8 mouse cellular contexts compared by ENCODE assay signal in genomic region chr7:38271859-38272258, GRCm38 (mm10). TPM values are rescaled to one million over a fixed set of nuclear protein-coding genes. Genes with fewer than 3 reads are reported as not detected.
DNase-seq lines count a peak whose midpoint lies in the region; ATAC-seq lines count a peak whose summit lies in the region.

No protein-coding gene starts in this region.

- 7% methylated on average over 4 of the region's 4 CpGs for WGBS in heart, embryonic 14.5 days
- WGBS in hindbrain, embryonic 10.5 days: 16% methylated on average over 4 of the region's 4 CpGs
- WGBS in midbrain, embryonic 11.5 days: 16% methylated on average over 4 of the region's 4 CpGs

- DNase-seq in heart, postnatal 10 days: no peak
- peak; percentile 4 for DNase-seq in c-Kit-negative CD71-positive TER-119-positive erythroid progenitor cells, embryonic 14.5 days (ENCODE audit: low read depth, low spot score)
- DNase-seq in hindbrain, embryonic 10.5 days (ENCODE audit: low spot score): no peak
- DNase-seq in midbrain, embryonic 11.5 days (ENCODE audit: low spot score, missing footprints): no peak
- DNase-seq in urinary bladder, adult 18-20 months (ENCODE audit: low spot score in 2 of 2): no peak
- no peak for DNase-seq in ovary, adult 18-20 months (ENCODE audit: low spot score)
- no peak for DNase-seq in cerebellum, postnatal 4 days (ENCODE audit: low spot score in 2 of 2)

- peak overlapping the region; percentile 92 for H3K4me2 ChIP-seq in heart, embryonic 14.5 days (ENCODE audit: low read length)
- H3K4me2 ChIP-seq in midbrain, embryonic 11.5 days: peak overlapping the region; percentile 84

- peak overlapping the region; percentile 86 for H3K9ac ChIP-seq in heart, embryonic 14.5 days (ENCODE audit: low read length)
- H3K9ac ChIP-seq in midbrain, embryonic 11.5 days (ENCODE audit: low read length): no peak overlapping the region; the same call in 1 of the 2 replicates

- intact Hi-C loops in heart, postnatal 10 days (cut with DNase I): loop anchor here (2.0 to 10.0 kb wide), 2 partner anchors 43 to 897 kb away; partner anchors contain the start of gene Plekhf1

- peaks cover 19% of the 10 kb centered on the region for H3K36me3 ChIP-seq in heart, embryonic 14.5 days (ENCODE audit: control insufficient read depth, insufficient read depth, low read length)
- H3K36me3 ChIP-seq in hindbrain, embryonic 10.5 days: peaks cover 20% of the 10 kb centered on the region
- H3K36me3 ChIP-seq in midbrain, embryonic 11.5 days (ENCODE audit: control insufficient read depth, insufficient read depth, low read length): 0 out of 2 replicates have a peak, but pooled peaks cover 5% of the 10 kb centered on the region

- H3K27ac ChIP-seq in heart, embryonic 14.5 days (replicated peaks in 1 of 2; ENCODE audit: control insufficient read depth in 1 of 2, insufficient read depth in 1 of 2, low read depth in 2 of 2, low read length in 2 of 2): no peak overlapping the region
- H3K27ac ChIP-seq in hindbrain, embryonic 10.5 days: no peak overlapping the region
- H3K27ac ChIP-seq in midbrain, embryonic 11.5 days (ENCODE audit: low read depth, low read length): no peak overlapping the region

- no peaks in the 10 kb centered on the region for H3K9me3 ChIP-seq in heart, embryonic 14.5 days (ENCODE audit: control insufficient read depth, low read length)
- no peaks in the 10 kb centered on the region for H3K9me3 ChIP-seq in hindbrain, embryonic 10.5 days
- no peaks in the 10 kb centered on the region for H3K9me3 ChIP-seq in midbrain, embryonic 11.5 days (ENCODE audit: control insufficient read depth, low read length)

- 0 out of 2 replicates have a peak, but pooled peaks have one; percentile 18 for ATAC-seq in heart, embryonic 14.5 days (ENCODE audit: insufficient number of reproducible peaks, insufficient read depth, low FRiP score, low read depth)
- peak; percentile 35 for ATAC-seq in midbrain, embryonic 11.5 days (ENCODE audit: low FRiP score)

- peak overlapping the region in 1 of 2 experiments; percentile 79; a peak in 2 of 4 replicates for H3K4me3 ChIP-seq in heart, embryonic 14.5 days (ENCODE audit: control insufficient read depth in 1 of 2, insufficient read depth in 1 of 2, low read depth in 1 of 2, low read length in 2 of 2)
- H3K4me3 ChIP-seq in hindbrain, embryonic 10.5 days: peak overlapping the region; percentile 63
- H3K4me3 ChIP-seq in midbrain, embryonic 11.5 days (ENCODE audit: low read depth, low read length): peak overlapping the region; percentile 62

- H3K4me1 ChIP-seq in heart, embryonic 14.5 days (ENCODE audit: control insufficient read depth in 2 of 2, insufficient read depth in 2 of 2, low read length in 2 of 2): peaks cover 4 to 14% of the 10 kb centered on the region in 2 experiments; a peak in 3 of 4 replicates
- H3K4me1 ChIP-seq in hindbrain, embryonic 10.5 days (replicated peaks): peaks cover 16% of the 10 kb centered on the region
- H3K4me1 ChIP-seq in midbrain, embryonic 11.5 days (ENCODE audit: control insufficient read depth, insufficient read depth, low read length): peaks cover 9% of the 10 kb centered on the region

- no peaks in the 10 kb centered on the region for H3K27me3 ChIP-seq in heart, embryonic 14.5 days (ENCODE audit: control insufficient read depth, insufficient read depth, low read length)
- no peaks in the 10 kb centered on the region for H3K27me3 ChIP-seq in hindbrain, embryonic 10.5 days (ENCODE audit: insufficient read depth, poor library complexity, severe bottlenecking)
- no peaks in the 10 kb centered on the region for H3K27me3 ChIP-seq in midbrain, embryonic 11.5 days (ENCODE audit: control insufficient read depth, insufficient read depth, low read length)

RNA-seq across cellular contexts. Expression of gene Pop4, which starts 0.6 kb away (rescaled TPM):
- polyA plus RNA-seq in heart, embryonic 14.5 days (2014; fragmentation: Nextera tagmentation; extraction: Ambion mirVana): 41.2 and 42.4 TPM in 2 replicates
- 10 to 100 TPM; 19.0 to 24.0 TPM for total RNA-seq in heart, postnatal 10 days (2021)
- polyA plus RNA-seq in hindbrain, embryonic 10.5 days (2016; fragmentation: Nextera tagmentation; extraction: Ambion mirVana): 83.2 and 92.3 TPM in 2 replicates
- polyA plus RNA-seq in midbrain, embryonic 11.5 days (2014; fragmentation: Nextera tagmentation; extraction: Ambion mirVana): 115 and 119 TPM in 2 replicates

RNA-seq across cellular contexts. Expression of gene Plekhf1, which starts 44.0 kb away (rescaled TPM):
- 4.0 TPM in 2 replicates for polyA plus RNA-seq in heart, embryonic 14.5 days (2014; fragmentation: Nextera tagmentation; extraction: Ambion mirVana)
- total RNA-seq in heart, postnatal 10 days (2021): 10 to 100 TPM in 1 of 2 experiments, 1 to 10 TPM in 1; 9.7 to 11.0 TPM
- 2.5 and 3.2 TPM in 2 replicates for polyA plus RNA-seq in hindbrain, embryonic 10.5 days (2016; fragmentation: Nextera tagmentation; extraction: Ambion mirVana)
- polyA plus RNA-seq in midbrain, embryonic 11.5 days (2014; fragmentation: Nextera tagmentation; extraction: Ambion mirVana): 1.4 and 1.5 TPM in 2 replicates
